Mouse (Mus musculus) cerebellum, adult 9-10 months (tissue): ENCODE measurements around the gene Dnajc7.
"Not testable (repeated sequence)": the region's sequence is repeated elsewhere in the genome, so short reads cannot be mapped to it uniquely, and the experiment has no call there.

Source experiments
- DNase-seq: peaks from one replicate; pipeline ENCODE4 v3.0.0; 2022

Dnajc7 gene

GRCm38 (mm10) chr11:100544832-100545745, 74.9 kb downstream of the Dnajc7 start, which contains the start of gene Ttc25:
TSS of gene Ttc25 (plus strand) at chr11:100545607.
- DNase-seq, result peak; percentile 33

DNA sequence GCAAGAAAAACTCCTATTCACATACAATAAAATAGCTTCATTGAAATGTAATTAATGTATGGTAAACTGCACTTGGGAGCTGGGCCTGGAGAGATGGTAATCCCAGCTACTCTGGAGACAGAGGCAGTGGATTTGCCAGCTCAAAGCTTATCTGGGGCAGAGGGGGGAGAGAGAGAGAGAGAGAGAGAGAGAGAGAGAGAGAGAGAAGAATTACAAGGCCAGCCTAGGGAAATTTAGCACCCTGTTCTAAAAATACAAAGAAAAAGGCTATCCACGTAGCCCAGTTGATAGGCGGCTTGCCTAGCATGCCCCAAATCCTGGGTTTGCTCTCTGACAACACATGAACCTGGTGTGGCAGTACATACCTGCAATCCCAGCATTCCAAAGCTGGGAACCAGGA, 78.4 kb downstream of the Dnajc7 start:
- no peak for DNase-seq

- DNase-seq, result no peak
These were observed 79.0 kb downstream of the Dnajc7 start for GRCm38 (mm10) chr11:100540966-100541365.

- DNase-seq, result no peak
These were observed 83.5 kb downstream of the Dnajc7 start for GRCm38 (mm10) chr11:100536466-100536865.

GRCm38 (mm10) chr11:100535996-100536395, 84.0 kb downstream of the Dnajc7 start:
- DNase-seq, result no peak

DNA sequence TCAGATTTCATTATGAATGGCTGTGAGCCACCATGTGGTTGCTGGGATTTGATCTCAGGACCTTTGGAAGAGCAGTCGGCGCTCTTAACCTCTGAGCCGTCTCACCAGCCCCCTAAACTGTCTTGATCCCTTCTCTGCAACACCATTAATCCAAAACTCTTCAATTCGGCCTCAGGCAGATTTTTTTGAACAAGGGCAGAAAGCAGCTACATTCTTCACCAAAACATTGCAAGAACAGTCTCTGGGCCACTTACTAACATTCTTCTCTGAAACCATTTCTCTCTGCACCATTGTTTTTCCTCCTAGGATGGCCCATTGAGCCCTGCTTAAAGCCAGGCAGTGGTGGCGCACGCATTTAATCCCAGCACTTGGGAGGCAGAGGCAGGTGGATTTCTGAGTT, 85.1 kb downstream of the Dnajc7 start:
- not testable (repeated sequence) for DNase-seq

GRCm38 (mm10) chr11:100534411-100534810, 85.6 kb downstream of the Dnajc7 start:
- not testable (repeated sequence) for DNase-seq

- DNase-seq, result no peak
These were observed 86.1 kb downstream of the Dnajc7 start for GRCm38 (mm10) chr11:100533871-100534270.
